In the genomic region with DNA sequence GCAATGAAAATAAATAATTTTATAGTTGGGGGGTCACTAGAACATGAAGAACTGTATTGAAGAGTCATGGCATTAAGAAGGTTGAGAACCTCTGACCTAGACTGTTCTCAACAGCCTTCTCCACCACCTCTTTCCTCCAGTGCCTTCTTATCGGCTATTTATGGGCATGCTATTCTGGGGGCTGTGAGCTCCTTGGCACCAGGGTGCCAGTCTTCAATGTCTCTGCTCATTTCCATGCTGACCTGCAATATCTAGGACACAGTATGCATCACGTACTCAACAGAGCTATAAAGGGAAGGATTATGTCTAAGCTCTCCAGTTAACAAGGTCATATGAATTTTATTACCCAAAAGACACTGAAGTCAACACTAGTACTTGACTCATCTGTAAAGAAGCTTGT, we compare ENCODE assay signal across 17 mouse cellular contexts. TPM values are rescaled to one million over a fixed set of nuclear protein-coding genes. Genes with fewer than 3 reads are reported as not detected.
"Had no signal": no experiment of that assay in that cellular context is flagged by ENCODE, and none has a peak within 500 bp of the region (broad histone marks: within the 10 kb centered on the region; RNA-seq: fewer than 3 reads in every experiment).

No protein-coding gene starts in this region.

- H3K4me1 ChIP-seq: liver, embryonic 12.5 days; neural tube, embryonic 15.5 days had no signal

- H3K4me3 ChIP-seq: limb, embryonic 15.5 days; liver, embryonic 12.5 days; midbrain, embryonic 10.5 days; myocyte; neural tube, embryonic 15.5 days had no signal

- H3K4me2 ChIP-seq: limb, embryonic 15.5 days; liver, embryonic 12.5 days; lung, embryonic 14.5 days; neural tube, embryonic 15.5 days had no signal

- H3K9me3 ChIP-seq: limb, embryonic 15.5 days; neural tube, embryonic 15.5 days had no signal

- DNase-seq: kidney, postnatal 36 days; layer of hippocampus, adult 9-11 months; layer of hippocampus, postnatal 36 days; lung, embryonic 14.5 days; lung, postnatal 10 days; midbrain, embryonic 14.5 days; spleen, adult 18-20 months; thymus, adult 18-20 months; thymus, postnatal 14 days had no signal

- ATAC-seq: liver, embryonic 12.5 days had no signal

- H3K9ac ChIP-seq: limb, embryonic 15.5 days; liver, embryonic 12.5 days; lung, embryonic 14.5 days; neural tube, embryonic 15.5 days had no signal

- H3K36me3 ChIP-seq: limb, embryonic 15.5 days; liver, embryonic 12.5 days; midbrain, embryonic 10.5 days; neural tube, embryonic 15.5 days had no signal

- H3K27me3 ChIP-seq: liver, embryonic 12.5 days; neural tube, embryonic 15.5 days had no signal

- H3K27ac ChIP-seq: kidney, postnatal 0 days; limb, embryonic 15.5 days; liver, embryonic 12.5 days; neural tube, embryonic 15.5 days had no signal

RNA-seq across cellular contexts. Expression of a gene that starts 14.6 kb away (rescaled TPM):
- polyA plus RNA-seq: limb, embryonic 11.5 days; limb, embryonic 15.5 days; lung, embryonic 14.5 days; myocyte; neural tube, embryonic 11.5 days had no signal
